Mouse (Mus musculus) hindbrain, embryonic 10.5 days (tissue): ENCODE results near the gene AC170998.1. TPM values are rescaled to one million over a fixed set of nuclear protein-coding genes. Genes with fewer than 3 reads are reported as not detected.
"Not testable (repeated sequence)": the region's sequence is repeated elsewhere in the genome, so short reads cannot be mapped to it uniquely, and the experiment has no call there.

ENCODE experiments used
- DNase-seq: peaks from one replicate; pipeline ENCODE4 v3.0.0-alpha.2; 2017; ENCODE audit warnings: low spot score
- H3K27ac ChIP-seq: fragments of 300-500 bp; sonication (generic); 2 replicates; pipeline ENCODE4 v1.5.1; 2016; ENCODE audit warnings: mild to moderate bottlenecking, moderate library complexity
- H3K27me3 ChIP-seq: fragments of 300-500 bp; sonication (generic); 2 replicates; pipeline ENCODE4 v1.6.1; 2016; ENCODE audit warnings: mild to moderate bottlenecking; ENCODE audit not compliant: poor library complexity, insufficient read depth, severe bottlenecking
- H3K36me3 ChIP-seq: fragments of 300-500 bp; sonication (generic); 2 replicates; pipeline ENCODE4 v1.6.1; 2016; ENCODE audit warnings: mild to moderate bottlenecking, moderate library complexity
- H3K4me1 ChIP-seq: fragments of 300-500 bp; sonication (generic); replicated peaks from 2 replicates; pipeline ENCODE4 v1.6.1; 2016; ENCODE audit warnings: mild to moderate bottlenecking
- H3K4me3 ChIP-seq: fragments of 300-500 bp; sonication (generic); 2 replicates; pipeline ENCODE4 v1.5.1; 2016; ENCODE audit warnings: mild to moderate bottlenecking, moderate library complexity
- H3K9me3 ChIP-seq: fragments of 300-500 bp; sonication (generic); 2 replicates; pipeline ENCODE4 v1.6.1; 2016; ENCODE audit warnings: mild to moderate bottlenecking, moderate library complexity
- WGBS: fragments of 180-500 bp; shearing (Covaris S2); methylation state at CpG from one replicate; pipeline ENCODE4 v1.1.7; 2016; 5-methylcytosine and 5-hydroxymethylcytosine counted together
- polyA plus RNA-seq: library from polyadenylated mRNA; unstranded; fragments of >200 nt; fragmentation: Nextera tagmentation; extraction: Ambion mirVana; gene quantifications from 2 replicates; pipeline ENCODE4 v1.2.1, GENCODE M21; 2016

Gene AC170998.1
- polyA plus RNA-seq, 1 experiment from 2014 or later = 1.4 TPM

GRCm38 (mm10) chr17:28709552-28710290 is 16.2 kb upstream of the AC170998.1 start:
- no peak overlapping the region for H3K4me3 ChIP-seq
- H3K36me3 ChIP-seq = peaks cover 21% of the 10 kb centered on the region
- no peaks in the 10 kb centered on the region for H3K9me3 ChIP-seq
- 86% methylated on average over 8 of the region's 8 CpGs for WGBS
- no peaks in the 10 kb centered on the region for H3K27me3 ChIP-seq
- DNase-seq = no peak
- H3K27ac ChIP-seq = no peak overlapping the region
- peaks cover 17% of the 10 kb centered on the region for H3K4me1 ChIP-seq

- peaks cover 21% of the 10 kb centered on the region for H3K36me3 ChIP-seq
- H3K4me1 ChIP-seq = peaks cover 17% of the 10 kb centered on the region
- 93% methylated on average over 8 of the region's 8 CpGs for WGBS
- no peak overlapping the region for H3K4me3 ChIP-seq
- H3K27ac ChIP-seq = no peak overlapping the region
- no peaks in the 10 kb centered on the region for H3K9me3 ChIP-seq
- no peak for DNase-seq
- H3K27me3 ChIP-seq = no peaks in the 10 kb centered on the region
Observed at GRCm38 (mm10) chr17:28710291-28710688, 15.6 kb upstream of the AC170998.1 start.

GRCm38 (mm10) chr17:28711237-28711636 is 14.6 kb upstream of the AC170998.1 start:
- H3K36me3 ChIP-seq = peaks cover 29% of the 10 kb centered on the region
- peaks cover 12% of the 10 kb centered on the region for H3K4me1 ChIP-seq
- DNase-seq = no peak
- H3K9me3 ChIP-seq = no peaks in the 10 kb centered on the region
- H3K27ac ChIP-seq = no peak overlapping the region
- H3K4me3 ChIP-seq = no peak overlapping the region
- WGBS = 89% methylated on average over 6 of the region's 6 CpGs
- H3K27me3 ChIP-seq = no peaks in the 10 kb centered on the region

GRCm38 (mm10) chr17:28712305-28712704 is 13.6 kb upstream of the AC170998.1 start:
- Histone ChIP-seq H3K9me3 (no peaks in the 10 kb centered on the region), H3K27ac (no peak overlapping the region), H3K36me3 (peaks cover 40% of the 10 kb centered on the region), H3K4me1 (peaks cover 5% of the 10 kb centered on the region; the same call in 1 of the 2 replicates), H3K4me3 (no peak overlapping the region), H3K27me3 (no peaks in the 10 kb centered on the region)
- no peak for DNase-seq
- WGBS = 90% methylated on average over 6 of the region's 6 CpGs

GRCm38 (mm10) chr17:28714006-28714405 is 11.9 kb upstream of the AC170998.1 start:
- Histone ChIP-seq H3K27me3 (no peaks in the 10 kb centered on the region), H3K27ac (no peak overlapping the region), H3K36me3 (peaks cover 52% of the 10 kb centered on the region), H3K9me3 (no peaks in the 10 kb centered on the region), H3K4me3 (no peak overlapping the region), H3K4me1 (peaks cover 5% of the 10 kb centered on the region; the same call in 1 of the 2 replicates)
- DNase-seq = no peak
- 94% methylated on average over 3 of the region's 3 CpGs for WGBS

GRCm38 (mm10) chr17:28715832-28716548 is 9.9 kb upstream of the AC170998.1 start:
- H3K36me3 ChIP-seq = peaks cover 69% of the 10 kb centered on the region
- no peaks in the 10 kb centered on the region for H3K27me3 ChIP-seq
- H3K27ac ChIP-seq = no peak overlapping the region

GRCm38 (mm10) chr17:28717535-28717934 is 8.3 kb upstream of the AC170998.1 start:
- H3K27ac ChIP-seq = no peak overlapping the region
- peaks cover 85% of the 10 kb centered on the region for H3K36me3 ChIP-seq
- H3K4me3 ChIP-seq = no peak overlapping the region
- no peak for DNase-seq
- H3K27me3 ChIP-seq = no peaks in the 10 kb centered on the region
- WGBS = 73% methylated on average over 3 of the region's 3 CpGs
- H3K9me3 ChIP-seq = no peaks in the 10 kb centered on the region
- H3K4me1 ChIP-seq = no peaks in the 10 kb centered on the region

More at GRCm38 (mm10) chr17:28715832-28716548, 9.9 kb upstream of the AC170998.1 start:
- Histone ChIP-seq H3K4me3 (no peak overlapping the region), H3K4me1 (no peaks in the 10 kb centered on the region), H3K9me3 (no peaks in the 10 kb centered on the region)
- 84% methylated on average over 7 of the region's 7 CpGs for WGBS
- no peak for DNase-seq

- peaks cover 98% of the 10 kb centered on the region for H3K36me3 ChIP-seq
- H3K4me1 ChIP-seq, H3K27me3 ChIP-seq, H3K4me3 ChIP-seq, H3K27ac ChIP-seq, H3K9me3 ChIP-seq, DNase-seq: not testable (repeated sequence)
- 94% methylated on average over 11 of the region's 11 CpGs for WGBS
Observed at GRCm38 (mm10) chr17:28727511-28727910, 1.6 kb downstream of the AC170998.1 start.

GRCm38 (mm10) chr17:28735317-28736105 is 9.6 kb downstream of the AC170998.1 start:
- H3K27me3 ChIP-seq = no peaks in the 10 kb centered on the region
- no peak overlapping the region for H3K27ac ChIP-seq
- no peaks in the 10 kb centered on the region for H3K9me3 ChIP-seq
- no peak overlapping the region for H3K4me3 ChIP-seq
- 91% methylated on average over 6 of the region's 6 CpGs for WGBS
- no peak for DNase-seq
- H3K4me1 ChIP-seq = peaks cover 6% of the 10 kb centered on the region; the same call in 1 of the 2 replicates
- H3K36me3 ChIP-seq = peaks cover 83% of the 10 kb centered on the region

GRCm38 (mm10) chr17:28736486-28736885 is 10.6 kb downstream of the AC170998.1 start:
- H3K36me3 ChIP-seq = peaks cover 83% of the 10 kb centered on the region
- H3K27me3 ChIP-seq = no peaks in the 10 kb centered on the region
- DNase-seq = no peak
- peaks cover 6% of the 10 kb centered on the region; the same call in 1 of the 2 replicates for H3K4me1 ChIP-seq
- no peaks in the 10 kb centered on the region for H3K9me3 ChIP-seq
- no peak overlapping the region for H3K4me3 ChIP-seq
- WGBS = 85% methylated on average over 4 of the region's 4 CpGs
- H3K27ac ChIP-seq = peak overlapping the region; percentile 17; the same call in 1 of the 2 replicates

- Histone ChIP-seq H3K9me3 (no peaks in the 10 kb centered on the region), H3K36me3 (peaks cover 82% of the 10 kb centered on the region), H3K4me1 (peaks cover 6% of the 10 kb centered on the region; the same call in 1 of the 2 replicates), H3K4me3 (no peak overlapping the region), H3K27me3 (no peaks in the 10 kb centered on the region), H3K27ac (no peak overlapping the region)
- no peak for DNase-seq
- 87% methylated on average over 4 of the region's 4 CpGs for WGBS
Observed at GRCm38 (mm10) chr17:28737973-28738372, 12.1 kb downstream of the AC170998.1 start.

GRCm38 (mm10) chr17:28739244-28739643 is 13.4 kb downstream of the AC170998.1 start:
- 96% methylated on average over 6 of the region's 6 CpGs for WGBS
- no peak overlapping the region for H3K27ac ChIP-seq
- peaks cover 6% of the 10 kb centered on the region; the same call in 1 of the 2 replicates for H3K4me1 ChIP-seq
- no peak overlapping the region for H3K4me3 ChIP-seq
- DNase-seq = no peak
- no peaks in the 10 kb centered on the region for H3K9me3 ChIP-seq
- H3K27me3 ChIP-seq = no peaks in the 10 kb centered on the region
- H3K36me3 ChIP-seq = peaks cover 87% of the 10 kb centered on the region
